Mouse (Mus musculus): ENCODE measurements around the gene Ston1. TPM values are rescaled to one million over a fixed set of nuclear protein-coding genes. Genes with fewer than 3 reads are reported as not detected.

Gene Ston1
- polyA plus RNA-seq, 1 experiment from 2014 or later, result 1.4 TPM

- no peak overlapping the region for H3K27ac ChIP-seq
- no peak overlapping the region for H3K4me3 ChIP-seq
- 83% methylated on average over 10 of the region's 10 CpGs for WGBS
- DNase-seq (ENCODE audit: extremely low spot score, low spot score), result no peak
- H3K9me3 ChIP-seq, result no peaks in the 10 kb centered on the region; the same call in 1 of the 2 replicates
- peaks cover 9% of the 10 kb centered on the region for H3K4me1 ChIP-seq
- no peaks in the 10 kb centered on the region for H3K27me3 ChIP-seq (ENCODE audit: poor library complexity, severe bottlenecking)
- H3K36me3 ChIP-seq (replicated peaks), result peaks cover 73% of the 10 kb centered on the region
Measured at GRCm38 (mm10) chr17:88569807-88570540, 27.5 kb upstream of the Ston1 start.

- Histone ChIP-seq H3K27me3 (ENCODE audit: poor library complexity, severe bottlenecking) (no peaks in the 10 kb centered on the region), H3K36me3 (replicated peaks) (peaks cover 76% of the 10 kb centered on the region), H3K27ac (0 out of 2 replicates have a peak overlapping the region, but pooled peaks have one; percentile 17), H3K9me3 (no peaks in the 10 kb centered on the region; the same call in 1 of the 2 replicates), H3K4me1 (peaks cover 9% of the 10 kb centered on the region), H3K4me3 (no peak overlapping the region)
- no peak for DNase-seq (ENCODE audit: extremely low spot score, low spot score)
- WGBS, result 89% methylated on average over 11 of the region's 11 CpGs
Measured at GRCm38 (mm10) chr17:88570784-88571183, 26.7 kb upstream of the Ston1 start.

- Histone ChIP-seq H3K4me3 (no peak overlapping the region), H3K36me3 (replicated peaks) (peaks cover 76% of the 10 kb centered on the region), H3K27me3 (ENCODE audit: poor library complexity, severe bottlenecking) (no peaks in the 10 kb centered on the region), H3K27ac (no peak overlapping the region), H3K4me1 (peaks cover 9% of the 10 kb centered on the region), H3K9me3 (no peaks in the 10 kb centered on the region; the same call in 1 of the 2 replicates)
- whole genome bisulfite sequencing, result 83% methylated on average over 5 of the region's 5 CpGs
- no peak for DNase-seq (ENCODE audit: extremely low spot score, low spot score)
Measured at GRCm38 (mm10) chr17:88574811-88575210, 22.7 kb upstream of the Ston1 start.

GRCm38 (mm10) chr17:88578522-88579242, 18.8 kb upstream of the Ston1 start:
- Histone ChIP-seq H3K4me1 (no peaks in the 10 kb centered on the region), H3K36me3 (replicated peaks) (peaks cover 63% of the 10 kb centered on the region), H3K27me3 (ENCODE audit: poor library complexity, severe bottlenecking) (no peaks in the 10 kb centered on the region), H3K27ac (no peak overlapping the region), H3K4me3 (no peak overlapping the region), H3K9me3 (no peaks in the 10 kb centered on the region)
- no peak for DNase-seq (ENCODE audit: extremely low spot score, low spot score)
- 95% methylated on average over 20 of the region's 20 CpGs for WGBS

- 92% methylated on average over 6 of the region's 6 CpGs for WGBS
- Histone ChIP-seq H3K4me1 (no peaks in the 10 kb centered on the region), H3K4me3 (no peak overlapping the region), H3K27me3 (ENCODE audit: poor library complexity, severe bottlenecking) (no peaks in the 10 kb centered on the region), H3K9me3 (no peaks in the 10 kb centered on the region), H3K36me3 (replicated peaks) (peaks cover 74% of the 10 kb centered on the region), H3K27ac (no peak overlapping the region)
- DNase-seq (ENCODE audit: extremely low spot score, low spot score), result no peak
Measured at GRCm38 (mm10) chr17:88580556-88580955, 16.9 kb upstream of the Ston1 start.

- Histone ChIP-seq H3K27me3 (ENCODE audit: poor library complexity, severe bottlenecking) (no peaks in the 10 kb centered on the region), H3K9me3 (no peaks in the 10 kb centered on the region), H3K4me1 (no peaks in the 10 kb centered on the region), H3K36me3 (replicated peaks) (peaks cover 73% of the 10 kb centered on the region), H3K27ac (no peak overlapping the region), H3K4me3 (no peak overlapping the region)
- DNase-seq (ENCODE audit: extremely low spot score, low spot score), result no peak
- WGBS, result 91% methylated on average over 6 of the region's 6 CpGs
Measured at GRCm38 (mm10) chr17:88581511-88582021, 15.9 kb upstream of the Ston1 start.

- no peaks in the 10 kb centered on the region for H3K9me3 ChIP-seq
- H3K4me3 ChIP-seq, result no peak overlapping the region
- H3K27me3 ChIP-seq (ENCODE audit: poor library complexity, severe bottlenecking), result no peaks in the 10 kb centered on the region
- peaks cover 70% of the 10 kb centered on the region for H3K36me3 ChIP-seq (replicated peaks)
- no peaks in the 10 kb centered on the region for H3K4me1 ChIP-seq
- no peak overlapping the region for H3K27ac ChIP-seq
- WGBS, result 93% methylated on average over 11 of the region's 11 CpGs
- no peak for DNase-seq (ENCODE audit: extremely low spot score, low spot score)
Measured at GRCm38 (mm10) chr17:88582999-88583398, 14.5 kb upstream of the Ston1 start.

GRCm38 (mm10) chr17:88583411-88583810, 14.1 kb upstream of the Ston1 start:
- Histone ChIP-seq H3K9me3 (no peaks in the 10 kb centered on the region), H3K27me3 (ENCODE audit: poor library complexity, severe bottlenecking) (no peaks in the 10 kb centered on the region), H3K4me1 (no peaks in the 10 kb centered on the region), H3K36me3 (replicated peaks) (peaks cover 72% of the 10 kb centered on the region), H3K4me3 (no peak overlapping the region), H3K27ac (no peak overlapping the region)
- DNase-seq (ENCODE audit: extremely low spot score, low spot score), result no peak
- WGBS, result 88% methylated on average over 8 of the region's 8 CpGs

GRCm38 (mm10) chr17:88587371-88587770, 10.1 kb upstream of the Ston1 start:
- H3K27ac ChIP-seq, result no peak overlapping the region
- H3K27me3 ChIP-seq (ENCODE audit: poor library complexity, severe bottlenecking), result no peaks in the 10 kb centered on the region
- DNase-seq (ENCODE audit: extremely low spot score, low spot score), result no peak
- no peak overlapping the region for H3K4me3 ChIP-seq
- no peaks in the 10 kb centered on the region for H3K9me3 ChIP-seq
- no peaks in the 10 kb centered on the region for H3K4me1 ChIP-seq
- peaks cover 66% of the 10 kb centered on the region for H3K36me3 ChIP-seq (replicated peaks)
- WGBS, result 87% methylated on average over 15 of the region's 15 CpGs

GRCm38 (mm10) chr17:88588228-88588627, 9.3 kb upstream of the Ston1 start:
- H3K27ac ChIP-seq, result no peak overlapping the region
- H3K27me3 ChIP-seq (ENCODE audit: poor library complexity, severe bottlenecking), result no peaks in the 10 kb centered on the region
- 94% methylated on average over 8 of the region's 8 CpGs for WGBS
- no peaks in the 10 kb centered on the region for H3K9me3 ChIP-seq
- DNase-seq (ENCODE audit: extremely low spot score, low spot score), result no peak
- H3K4me3 ChIP-seq, result no peak overlapping the region
- H3K4me1 ChIP-seq, result no peaks in the 10 kb centered on the region
- peaks cover 62% of the 10 kb centered on the region for H3K36me3 ChIP-seq (replicated peaks)

GRCm38 (mm10) chr17:88590251-88590650, 7.2 kb upstream of the Ston1 start:
- 89% methylated on average over 6 of the region's 6 CpGs for WGBS
- no peak overlapping the region for H3K4me3 ChIP-seq
- no peaks in the 10 kb centered on the region for H3K27me3 ChIP-seq (ENCODE audit: poor library complexity, severe bottlenecking)
- H3K4me1 ChIP-seq, result no peaks in the 10 kb centered on the region
- peaks cover 41% of the 10 kb centered on the region for H3K36me3 ChIP-seq (replicated peaks)
- no peak for DNase-seq (ENCODE audit: extremely low spot score, low spot score)
- no peaks in the 10 kb centered on the region for H3K9me3 ChIP-seq
- no peak overlapping the region for H3K27ac ChIP-seq

GRCm38 (mm10) chr17:88595071-88595470, 2.4 kb upstream of the Ston1 start:
- no peak for DNase-seq (ENCODE audit: extremely low spot score, low spot score)
- H3K36me3 ChIP-seq (replicated peaks), result peaks cover 7% of the 10 kb centered on the region
- no peaks in the 10 kb centered on the region for H3K27me3 ChIP-seq (ENCODE audit: poor library complexity, severe bottlenecking)
- 87% methylated on average over 4 of the region's 4 CpGs for WGBS
- H3K4me1 ChIP-seq, result peaks cover 36% of the 10 kb centered on the region
- no peak overlapping the region for H3K4me3 ChIP-seq
- no peaks in the 10 kb centered on the region for H3K9me3 ChIP-seq
- no peak overlapping the region for H3K27ac ChIP-seq

GRCm38 (mm10) chr17:88596068-88596467, 1.4 kb upstream of the Ston1 start:
- Histone ChIP-seq H3K4me3 (no peak overlapping the region), H3K27ac (no peak overlapping the region), H3K9me3 (no peaks in the 10 kb centered on the region), H3K27me3 (ENCODE audit: poor library complexity, severe bottlenecking) (no peaks in the 10 kb centered on the region), H3K36me3 (replicated peaks) (no peaks in the 10 kb centered on the region), H3K4me1 (peaks cover 36% of the 10 kb centered on the region)
- DNase-seq (ENCODE audit: extremely low spot score, low spot score), result no peak
- WGBS, result 85% methylated on average over 4 of the region's 4 CpGs
